Mouse (Mus musculus) forebrain, embryonic 14.5 days (tissue): ENCODE measurements at regions not wholly inside any gene's neighbourhood (a gene's known extent, or its start where the extent isn't known, plus 50 kb on each side); places are given as distances from the start of the nearest gene placed in this dataset.

Experiments used
- ATAC-seq: fragments of 200-750 bp; cut with Nextera tagmentation; 2 replicates; pipeline ENCODE4 v1.8.0; 2017; ENCODE audit warnings: mild to moderate bottlenecking, moderate library complexity
- DNase-seq: peaks from one replicate; pipeline ENCODE4 v3.0.0-alpha.2; 2015; ENCODE audit warnings: low spot score
- H3K27ac ChIP-seq: fragments of 300-500 bp; sonication (generic); 2 replicates; pipeline ENCODE4 v1.5.1; 2014; ENCODE audit warnings: low read depth, mild to moderate bottlenecking, control low read depth, low read length, moderate library complexity
- H3K27me3 ChIP-seq: fragments of 300-500 bp; sonication (generic); replicated peaks from 2 replicates; pipeline ENCODE4 v1.6.1; 2014; ENCODE audit warnings: low read length, control low read depth, mixed read lengths; ENCODE audit not compliant: control insufficient read depth, insufficient read depth
- H3K36me3 ChIP-seq: fragments of 300-500 bp; sonication (generic); 2 replicates; pipeline ENCODE4 v1.6.1; 2014; ENCODE audit warnings: low read length, control low read depth; ENCODE audit not compliant: control insufficient read depth, insufficient read depth
- H3K4me1 ChIP-seq: fragments of 300-500 bp; sonication (generic); 2 replicates; pipeline ENCODE4 v1.6.1; 2014; ENCODE audit warnings: antibody characterized with exemption, low read length, control low read depth; ENCODE audit not compliant: control insufficient read depth, insufficient read depth
- H3K4me2 ChIP-seq: fragments of 300-500 bp; sonication (generic); 2 replicates; pipeline ENCODE4 v1.6.1; 2014; ENCODE audit warnings: mild to moderate bottlenecking, control low read depth, low read length
- H3K4me3 ChIP-seq: fragments of 300-500 bp; sonication (generic); 2 replicates; pipeline ENCODE4 v1.5.1; 2014; ENCODE audit warnings: low read depth, low read length, control low read depth
- H3K9ac ChIP-seq: fragments of 300-500 bp; sonication (generic); 2 replicates; pipeline ENCODE4 v1.6.1; 2014; ENCODE audit warnings: mild to moderate bottlenecking, low read length, control low read depth, moderate library complexity
- H3K9me3 ChIP-seq: fragments of 300-500 bp; sonication (generic); replicated peaks from 2 replicates; pipeline ENCODE4 v1.6.1; 2016; ENCODE audit warnings: low read length, control low read depth, mixed read lengths; ENCODE audit not compliant: control insufficient read depth
- WGBS: fragments of 180-500 bp; shearing (Covaris S2); extraction: QIAGEN DNeasy Blood & Tissue Kit; methylation state at CpG from one replicate; pipeline ENCODE4 v1.1.7; 2014; 5-methylcytosine and 5-hydroxymethylcytosine counted together

GRCm38 (mm10) chr14:76663816-76664215 is 107.1 kb upstream of the Serp2 start:
- no peak overlapping the region for H3K4me3 ChIP-seq
- ATAC-seq (no peak), DNase-seq (no peak)
- H3K27ac ChIP-seq, result no peak overlapping the region
- no peak overlapping the region for H3K9ac ChIP-seq
- H3K36me3 ChIP-seq, result no peaks in the 10 kb centered on the region
- H3K9me3 ChIP-seq, result no peaks in the 10 kb centered on the region
- 92% methylated on average over 2 of the region's 2 CpGs for WGBS
- no peaks in the 10 kb centered on the region for H3K4me1 ChIP-seq
- no peak overlapping the region for H3K4me2 ChIP-seq
- H3K27me3 ChIP-seq, result no peaks in the 10 kb centered on the region

GRCm38 (mm10) chr14:76662871-76663270 is 106.2 kb upstream of the Serp2 start:
- Histone ChIP-seq H3K27me3 (no peaks in the 10 kb centered on the region), H3K4me1 (peaks cover 7% of the 10 kb centered on the region), H3K36me3 (no peaks in the 10 kb centered on the region), H3K9me3 (no peaks in the 10 kb centered on the region), H3K4me2 (no peak overlapping the region), H3K9ac (no peak overlapping the region), H3K4me3 (no peak overlapping the region), H3K27ac (no peak overlapping the region)
- WGBS, result 92% methylated on average over 7 of the region's 7 CpGs
- ATAC-seq, result no peak
- no peak for DNase-seq

- 48% methylated on average over 2 of the region's 2 CpGs for WGBS
- no peak for ATAC-seq
- H3K4me2 ChIP-seq, result no peak overlapping the region
- H3K9me3 ChIP-seq, result no peaks in the 10 kb centered on the region
- peaks cover 8% of the 10 kb centered on the region for H3K4me1 ChIP-seq
- DNase-seq, result no peak
- H3K27ac ChIP-seq, result no peak overlapping the region
- H3K4me3 ChIP-seq, result no peak overlapping the region
- no peaks in the 10 kb centered on the region for H3K27me3 ChIP-seq
- no peak overlapping the region for H3K9ac ChIP-seq
- no peaks in the 10 kb centered on the region for H3K36me3 ChIP-seq
These were observed 104.2 kb upstream of the Serp2 start for GRCm38 (mm10) chr14:76660906-76661305.

GRCm38 (mm10) chr14:76658952-76659502 is 102.3 kb upstream of the Serp2 start:
- no peaks in the 10 kb centered on the region for H3K27me3 ChIP-seq
- H3K9me3 ChIP-seq, result no peaks in the 10 kb centered on the region
- no peak for ATAC-seq
- peaks cover 8% of the 10 kb centered on the region for H3K4me1 ChIP-seq
- no peak for DNase-seq
- no peak overlapping the region for H3K27ac ChIP-seq
- H3K9ac ChIP-seq, result no peak overlapping the region
- no peaks in the 10 kb centered on the region for H3K36me3 ChIP-seq
- no peak overlapping the region for H3K4me3 ChIP-seq
- 77% methylated on average over 15 of the region's 15 CpGs for WGBS
- no peak overlapping the region for H3K4me2 ChIP-seq

- DNase-seq, result peak; percentile 94
- Histone ChIP-seq H3K9me3 (no peaks in the 10 kb centered on the region), H3K36me3 (no peaks in the 10 kb centered on the region), H3K4me1 (peaks cover 8% of the 10 kb centered on the region), H3K27ac (no peak overlapping the region), H3K27me3 (no peaks in the 10 kb centered on the region), H3K9ac (no peak overlapping the region), H3K4me3 (no peak overlapping the region), H3K4me2 (no peak overlapping the region)
- WGBS, result 24% methylated on average over 9 of the region's 9 CpGs
- peak; percentile 92 for ATAC-seq
These were observed 101.3 kb upstream of the Serp2 start for GRCm38 (mm10) chr14:76657784-76658610.

- Histone ChIP-seq H3K4me1 (peaks cover 10% of the 10 kb centered on the region), H3K27me3 (no peaks in the 10 kb centered on the region), H3K4me3 (no peak overlapping the region), H3K9ac (no peak overlapping the region), H3K4me2 (no peak overlapping the region), H3K27ac (no peak overlapping the region), H3K36me3 (no peaks in the 10 kb centered on the region), H3K9me3 (no peaks in the 10 kb centered on the region)
- WGBS, result 43% methylated on average over 7 of the region's 7 CpGs
- DNase-seq (peak; percentile 62), ATAC-seq (peak; percentile 49)
These were observed 100.7 kb upstream of the Serp2 start for GRCm38 (mm10) chr14:76657375-76657774.

- no peak overlapping the region for H3K9ac ChIP-seq
- H3K36me3 ChIP-seq, result no peaks in the 10 kb centered on the region
- WGBS, result 69% methylated on average over 9 of the region's 9 CpGs
- DNase-seq (peak; percentile 61), ATAC-seq (peak; percentile 52; the same call in 1 of the 2 replicates)
- no peak overlapping the region for H3K4me2 ChIP-seq
- peak overlapping the region; percentile 33; the same call in 1 of the 2 replicates for H3K27ac ChIP-seq
- H3K9me3 ChIP-seq, result no peaks in the 10 kb centered on the region
- H3K27me3 ChIP-seq, result no peaks in the 10 kb centered on the region
- no peak overlapping the region for H3K4me3 ChIP-seq
- peaks cover 3% of the 10 kb centered on the region for H3K4me1 ChIP-seq
These were observed 95.9 kb upstream of the Serp2 start for GRCm38 (mm10) chr14:76652356-76653126.

- Histone ChIP-seq H3K36me3 (no peaks in the 10 kb centered on the region), H3K27ac (no peak overlapping the region), H3K27me3 (no peaks in the 10 kb centered on the region), H3K4me3 (no peak overlapping the region), H3K4me1 (peaks cover 3% of the 10 kb centered on the region; the same call in 1 of the 2 replicates), H3K4me2 (no peak overlapping the region), H3K9me3 (no peaks in the 10 kb centered on the region), H3K9ac (no peak overlapping the region)
- DNase-seq (no peak), ATAC-seq (no peak)
- whole genome bisulfite sequencing, result 93% methylated on average over 8 of the region's 8 CpGs
These were observed 94.4 kb upstream of the Serp2 start for GRCm38 (mm10) chr14:76651096-76651495.
